Mouse (Mus musculus): ENCODE measurements at regions not wholly inside any gene's neighbourhood (a gene's known extent, or its start where the extent isn't known, plus 50 kb on each side); places are given as distances from the start of the nearest gene placed in this dataset.

- WGBS, result 75% methylated on average over 6 of the region's 6 CpGs
- Histone ChIP-seq H3K4me2 (replicated peaks; ENCODE audit: low read depth, low read length) (no peak overlapping the region), H3K4me3 (ENCODE audit: low read depth, low read length) (no peak overlapping the region), H3K27ac (ENCODE audit: low read length) (no peak overlapping the region), H3K36me3 (ENCODE audit: control insufficient read depth, insufficient read depth, low read length) (no peaks in the 10 kb centered on the region), H3K9ac (replicated peaks; ENCODE audit: low read depth, low read length) (no peak overlapping the region), H3K27me3 (ENCODE audit: control insufficient read depth, insufficient read depth, low read length) (no peaks in the 10 kb centered on the region), H3K4me1 (ENCODE audit: control insufficient read depth, insufficient read depth, low read length) (no peaks in the 10 kb centered on the region), H3K9me3 (ENCODE audit: control insufficient read depth, low read depth, low read length) (peaks cover 10% of the 10 kb centered on the region; the same call in 1 of the 2 replicates)
- ATAC-seq (ENCODE audit: insufficient number of reproducible peaks, insufficient read depth, low FRiP score, low read depth), result no peak
Observed at GRCm38 (mm10) chr2:131721631-131722545, 137.7 kb downstream of the Erv3 start.

- no peak overlapping the region for H3K9ac ChIP-seq (replicated peaks; ENCODE audit: low read depth, low read length)
- H3K4me1 ChIP-seq (ENCODE audit: control insufficient read depth, insufficient read depth, low read length), result no peaks in the 10 kb centered on the region
- H3K27ac ChIP-seq (ENCODE audit: low read length), result no peak overlapping the region
- H3K9me3 ChIP-seq (ENCODE audit: control insufficient read depth, low read depth, low read length), result no peaks in the 10 kb centered on the region
- H3K36me3 ChIP-seq (ENCODE audit: control insufficient read depth, insufficient read depth, low read length), result no peaks in the 10 kb centered on the region
- H3K4me3 ChIP-seq (ENCODE audit: low read depth, low read length), result no peak overlapping the region
- no peak overlapping the region for H3K4me2 ChIP-seq (replicated peaks; ENCODE audit: low read depth, low read length)
- no peaks in the 10 kb centered on the region for H3K27me3 ChIP-seq (ENCODE audit: control insufficient read depth, insufficient read depth, low read length)
- 84% methylated on average over 5 of the region's 5 CpGs for WGBS
- no peak for ATAC-seq (ENCODE audit: insufficient number of reproducible peaks, insufficient read depth, low FRiP score, low read depth)
Observed at GRCm38 (mm10) chr2:131717561-131717960, 142.0 kb downstream of the Erv3 start.

- Histone ChIP-seq H3K27me3 (ENCODE audit: control insufficient read depth, insufficient read depth, low read length) (no peaks in the 10 kb centered on the region), H3K9me3 (ENCODE audit: control insufficient read depth, low read depth, low read length) (no peaks in the 10 kb centered on the region), H3K36me3 (ENCODE audit: control insufficient read depth, insufficient read depth, low read length) (no peaks in the 10 kb centered on the region), H3K27ac (ENCODE audit: low read length) (no peak overlapping the region), H3K4me2 (replicated peaks; ENCODE audit: low read depth, low read length) (no peak overlapping the region), H3K4me1 (ENCODE audit: control insufficient read depth, insufficient read depth, low read length) (no peaks in the 10 kb centered on the region), H3K9ac (replicated peaks; ENCODE audit: low read depth, low read length) (no peak overlapping the region), H3K4me3 (ENCODE audit: low read depth, low read length) (no peak overlapping the region)
- ATAC-seq (ENCODE audit: insufficient number of reproducible peaks, insufficient read depth, low FRiP score, low read depth), result no peak
- 86% methylated on average over 5 of the region's 5 CpGs for WGBS
Observed at GRCm38 (mm10) chr2:131716841-131717240, 142.7 kb downstream of the Erv3 start.

GRCm38 (mm10) chr2:131715381-131715780, 144.2 kb downstream of the Erv3 start:
- Histone ChIP-seq H3K4me1 (ENCODE audit: control insufficient read depth, insufficient read depth, low read length) (no peaks in the 10 kb centered on the region), H3K27me3 (ENCODE audit: control insufficient read depth, insufficient read depth, low read length) (no peaks in the 10 kb centered on the region), H3K4me2 (replicated peaks; ENCODE audit: low read depth, low read length) (no peak overlapping the region), H3K36me3 (ENCODE audit: control insufficient read depth, insufficient read depth, low read length) (no peaks in the 10 kb centered on the region), H3K27ac (ENCODE audit: low read length) (no peak overlapping the region), H3K9ac (replicated peaks; ENCODE audit: low read depth, low read length) (no peak overlapping the region), H3K9me3 (ENCODE audit: control insufficient read depth, low read depth, low read length) (no peaks in the 10 kb centered on the region), H3K4me3 (ENCODE audit: low read depth, low read length) (no peak overlapping the region)
- no peak for ATAC-seq (ENCODE audit: insufficient number of reproducible peaks, insufficient read depth, low FRiP score, low read depth)
- 86% methylated on average over 3 of the region's 3 CpGs for WGBS

- no peak for ATAC-seq (ENCODE audit: insufficient number of reproducible peaks, insufficient read depth, low FRiP score, low read depth)
- Histone ChIP-seq H3K9ac (replicated peaks; ENCODE audit: low read depth, low read length) (no peak overlapping the region), H3K4me1 (ENCODE audit: control insufficient read depth, insufficient read depth, low read length) (no peaks in the 10 kb centered on the region), H3K9me3 (ENCODE audit: control insufficient read depth, low read depth, low read length) (no peaks in the 10 kb centered on the region), H3K4me3 (ENCODE audit: low read depth, low read length) (no peak overlapping the region), H3K27ac (ENCODE audit: low read length) (no peak overlapping the region), H3K36me3 (ENCODE audit: control insufficient read depth, insufficient read depth, low read length) (no peaks in the 10 kb centered on the region), H3K4me2 (replicated peaks; ENCODE audit: low read depth, low read length) (no peak overlapping the region), H3K27me3 (ENCODE audit: control insufficient read depth, insufficient read depth, low read length) (no peaks in the 10 kb centered on the region)
Observed at GRCm38 (mm10) chr2:131711886-131712285, 147.7 kb downstream of the Erv3 start.

- 75% methylated on average over 4 of the region's 4 CpGs for WGBS
- Histone ChIP-seq H3K27ac (ENCODE audit: low read length) (no peak overlapping the region), H3K36me3 (ENCODE audit: control insufficient read depth, insufficient read depth, low read length) (no peaks in the 10 kb centered on the region), H3K9me3 (ENCODE audit: control insufficient read depth, low read depth, low read length) (no peaks in the 10 kb centered on the region), H3K4me1 (ENCODE audit: control insufficient read depth, insufficient read depth, low read length) (no peaks in the 10 kb centered on the region), H3K4me3 (ENCODE audit: low read depth, low read length) (no peak overlapping the region), H3K27me3 (ENCODE audit: control insufficient read depth, insufficient read depth, low read length) (no peaks in the 10 kb centered on the region), H3K4me2 (replicated peaks; ENCODE audit: low read depth, low read length) (no peak overlapping the region), H3K9ac (replicated peaks; ENCODE audit: low read depth, low read length) (no peak overlapping the region)
- ATAC-seq (ENCODE audit: insufficient number of reproducible peaks, insufficient read depth, low FRiP score, low read depth), result no peak
Observed at GRCm38 (mm10) chr2:131706565-131706964, 144.5 kb upstream of the Adra1d start.

- Histone ChIP-seq H3K9ac (replicated peaks; ENCODE audit: low read depth, low read length) (no peak overlapping the region), H3K4me3 (ENCODE audit: low read depth, low read length) (no peak overlapping the region), H3K4me2 (replicated peaks; ENCODE audit: low read depth, low read length) (no peak overlapping the region), H3K27me3 (ENCODE audit: control insufficient read depth, insufficient read depth, low read length) (no peaks in the 10 kb centered on the region), H3K9me3 (ENCODE audit: control insufficient read depth, low read depth, low read length) (no peaks in the 10 kb centered on the region), H3K27ac (ENCODE audit: low read length) (no peak overlapping the region), H3K4me1 (ENCODE audit: control insufficient read depth, insufficient read depth, low read length) (no peaks in the 10 kb centered on the region), H3K36me3 (ENCODE audit: control insufficient read depth, insufficient read depth, low read length) (no peaks in the 10 kb centered on the region)
- ATAC-seq (ENCODE audit: insufficient number of reproducible peaks, insufficient read depth, low FRiP score, low read depth), result no peak
Observed at GRCm38 (mm10) chr2:131704406-131704805, 142.3 kb upstream of the Adra1d start.

- ATAC-seq (ENCODE audit: insufficient number of reproducible peaks, insufficient read depth, low FRiP score, low read depth), result no peak
- no peak overlapping the region for H3K9ac ChIP-seq (replicated peaks; ENCODE audit: low read depth, low read length)
- WGBS, result 77% methylated on average over 4 of the region's 4 CpGs
Observed at GRCm38 (mm10) chr2:131702146-131702545, 140.1 kb upstream of the Adra1d start.

GRCm38 (mm10) chr2:131699798-131700197, 137.7 kb upstream of the Adra1d start:
- Histone ChIP-seq H3K27me3 (ENCODE audit: control insufficient read depth, insufficient read depth, low read length) (no peaks in the 10 kb centered on the region), H3K9ac (replicated peaks; ENCODE audit: low read depth, low read length) (no peak overlapping the region), H3K27ac (ENCODE audit: low read length) (no peak overlapping the region), H3K36me3 (ENCODE audit: control insufficient read depth, insufficient read depth, low read length) (no peaks in the 10 kb centered on the region), H3K4me3 (ENCODE audit: low read depth, low read length) (no peak overlapping the region), H3K4me2 (replicated peaks; ENCODE audit: low read depth, low read length) (no peak overlapping the region), H3K4me1 (ENCODE audit: control insufficient read depth, insufficient read depth, low read length) (no peaks in the 10 kb centered on the region), H3K9me3 (ENCODE audit: control insufficient read depth, low read depth, low read length) (no peaks in the 10 kb centered on the region)
- 84% methylated on average over 3 of the region's 3 CpGs for WGBS
- no peak for ATAC-seq (ENCODE audit: insufficient number of reproducible peaks, insufficient read depth, low FRiP score, low read depth)

More at GRCm38 (mm10) chr2:131702146-131702545, 140.1 kb upstream of the Adra1d start:
- Histone ChIP-seq H3K9me3 (ENCODE audit: control insufficient read depth, low read depth, low read length) (no peaks in the 10 kb centered on the region), H3K36me3 (ENCODE audit: control insufficient read depth, insufficient read depth, low read length) (no peaks in the 10 kb centered on the region), H3K27me3 (ENCODE audit: control insufficient read depth, insufficient read depth, low read length) (no peaks in the 10 kb centered on the region), H3K4me3 (ENCODE audit: low read depth, low read length) (no peak overlapping the region), H3K4me1 (ENCODE audit: control insufficient read depth, insufficient read depth, low read length) (no peaks in the 10 kb centered on the region), H3K4me2 (replicated peaks; ENCODE audit: low read depth, low read length) (no peak overlapping the region), H3K27ac (ENCODE audit: low read length) (no peak overlapping the region)

Data from stomach, embryonic 14.5 days (tissue).